Mouse (Mus musculus): ENCODE measurements around the gene Nme7.

Gene Nme7

GRCm38 (mm10) chr1:164389743-164390142 lies 85.8 kb downstream of the Nme7 start:
- DNase-seq, result no peak

DNA sequence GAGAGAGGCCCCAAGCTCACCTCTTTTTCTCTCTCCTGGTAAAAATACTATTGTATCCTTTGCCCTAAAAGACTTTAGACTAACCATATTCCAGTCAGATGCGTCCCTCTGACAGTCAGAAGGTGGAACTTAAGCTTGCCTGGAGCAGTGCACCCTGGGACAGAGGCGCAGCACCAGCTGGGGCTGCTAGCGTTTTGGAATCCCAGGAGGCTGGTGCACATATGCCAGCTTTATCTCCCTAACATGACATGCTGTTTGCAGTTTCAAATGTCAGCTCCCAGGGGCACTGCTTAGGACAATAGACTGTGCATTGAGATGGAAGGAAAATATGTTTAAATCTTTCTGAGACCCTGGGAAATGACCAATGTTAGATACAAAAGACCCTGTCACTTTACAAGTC lies 88.3 kb downstream of the Nme7 start:
- DNase-seq, result no peak

- peak; percentile 32 for DNase-seq
Observed at GRCm38 (mm10) chr1:164395131-164395780, 91.3 kb downstream of the Nme7 start.

- DNase-seq, result no peak
Observed at GRCm38 (mm10) chr1:164397672-164398071, 93.8 kb downstream of the Nme7 start.

GRCm38 (mm10) chr1:164399578-164399977 lies 95.7 kb downstream of the Nme7 start:
- DNase-seq, result no peak

GRCm38 (mm10) chr1:164405385-164405802 lies 101.5 kb downstream of the Nme7 start:
- DNase-seq, result no peak

DNA sequence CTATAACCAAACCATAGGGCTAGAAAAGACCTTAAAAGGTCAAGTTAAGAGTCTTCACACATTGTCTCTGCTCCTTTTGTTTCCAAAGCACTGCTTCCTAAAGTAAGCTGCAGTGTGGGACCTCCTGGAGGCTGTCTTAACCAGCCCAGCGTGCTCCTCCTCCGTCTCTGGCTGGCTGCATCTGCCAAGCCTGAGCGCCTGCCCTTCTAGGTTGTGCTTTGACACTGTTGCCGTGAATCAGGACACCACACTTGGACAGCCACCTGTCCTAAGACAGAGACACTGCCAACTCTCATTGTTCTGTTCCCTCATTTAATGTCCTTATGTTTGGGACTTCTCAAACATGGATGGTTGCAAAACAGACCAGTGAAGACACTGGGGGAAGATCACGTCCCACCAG lies 102.6 kb downstream of the Nme7 start:
- DNase-seq, result no peak

- no peak for DNase-seq
Observed at GRCm38 (mm10) chr1:164408655-164409054, 104.7 kb downstream of the Nme7 start.

DNA sequence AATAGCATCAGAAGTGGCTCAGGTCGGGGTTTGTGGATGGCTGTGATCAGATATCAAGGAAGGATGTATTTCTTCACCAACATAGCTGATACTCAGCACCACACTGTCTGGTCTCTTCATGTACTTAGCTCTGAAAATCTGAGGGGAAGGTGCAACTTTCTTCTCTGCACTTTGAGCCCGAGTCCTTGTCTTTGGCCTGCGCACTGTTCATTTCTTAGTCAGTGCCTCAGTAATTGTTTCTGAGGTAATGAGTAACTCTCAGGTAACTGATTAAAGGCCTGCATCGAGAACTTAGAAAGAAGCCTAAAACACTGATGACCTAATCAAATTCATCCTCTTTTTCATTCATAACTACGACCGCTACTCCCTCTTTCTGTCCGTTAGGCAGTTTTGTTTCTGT lies 107.4 kb downstream of the Nme7 start:
- DNase-seq, result no peak

- no peak for DNase-seq
Observed at GRCm38 (mm10) chr1:164412906-164413305, 109.0 kb downstream of the Nme7 start.

DNA sequence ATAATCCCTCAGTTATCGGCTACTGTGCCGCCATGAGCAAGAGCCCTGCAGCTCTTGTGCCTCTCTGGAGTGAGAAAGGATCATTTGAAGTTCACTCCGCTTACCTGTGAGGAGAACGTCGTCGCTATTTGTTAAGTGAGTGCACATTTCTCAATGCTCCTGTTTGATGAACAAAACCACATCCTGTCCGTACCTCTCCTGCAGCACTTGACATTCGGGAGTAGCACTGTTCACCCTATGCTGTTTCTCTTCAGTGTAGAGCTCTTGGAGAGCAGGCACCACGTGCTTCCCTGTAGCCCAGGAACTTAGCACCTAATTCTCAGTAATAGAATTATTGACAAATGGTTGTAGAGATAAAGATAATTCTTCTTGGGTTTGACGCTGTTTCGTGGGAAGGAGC lies 109.7 kb downstream of the Nme7 start:
- DNase-seq, result no peak

DNA sequence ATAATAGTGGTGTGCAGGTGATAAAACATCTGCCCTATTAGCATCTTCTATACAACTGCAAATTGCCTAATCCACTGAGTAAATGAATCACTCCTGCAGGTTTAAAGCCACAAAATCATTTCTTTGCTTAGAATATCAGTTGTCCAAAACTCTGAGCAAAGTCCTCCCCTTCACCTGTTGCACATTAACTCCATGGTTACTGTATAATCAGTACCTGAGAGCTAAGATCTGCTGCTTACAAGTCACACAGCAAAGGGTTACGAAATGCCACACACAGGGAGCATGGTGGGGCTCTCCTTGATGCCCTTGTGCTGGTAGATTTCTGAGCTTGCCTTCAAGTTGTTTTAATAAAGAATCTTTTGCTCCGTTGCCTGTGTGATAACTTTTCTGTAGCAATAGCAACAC lies 111.4 kb downstream of the Nme7 start:
- DNase-seq, result no peak

DNA sequence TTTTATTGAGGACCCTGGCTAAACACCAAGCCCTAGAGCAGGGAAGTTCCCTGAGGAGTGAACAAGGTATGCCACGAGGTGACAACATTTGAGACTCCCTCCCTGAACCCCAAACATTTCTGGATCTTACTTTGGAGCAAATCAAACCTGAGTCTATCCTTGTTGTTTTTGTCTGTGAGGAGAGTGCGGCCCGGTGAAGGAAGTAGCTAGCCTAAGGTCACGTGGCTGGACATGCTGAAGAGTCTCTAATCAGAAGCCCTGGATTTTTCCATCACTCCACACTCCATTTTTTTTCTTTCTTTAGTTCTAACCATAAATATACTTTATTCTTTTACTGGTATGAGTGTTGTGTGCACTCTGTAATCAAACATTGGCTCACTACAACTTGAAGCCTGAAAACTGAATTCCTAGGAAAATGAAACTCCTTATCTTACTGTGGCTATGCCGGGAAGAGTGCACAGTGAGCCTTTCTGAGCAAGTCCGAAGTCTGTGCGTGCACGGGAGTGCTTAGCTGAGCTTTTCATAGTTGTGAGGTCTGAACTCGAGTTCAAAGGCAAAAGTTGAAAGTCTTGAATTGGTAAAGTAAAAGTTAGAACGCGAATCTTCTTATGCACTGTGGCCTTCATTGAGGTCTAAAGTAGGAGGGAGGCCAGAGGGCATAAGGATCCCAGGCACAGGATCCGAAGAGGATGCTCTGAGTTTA lies 112.9 kb downstream of the Nme7 start:
- no peak for DNase-seq

DNA sequence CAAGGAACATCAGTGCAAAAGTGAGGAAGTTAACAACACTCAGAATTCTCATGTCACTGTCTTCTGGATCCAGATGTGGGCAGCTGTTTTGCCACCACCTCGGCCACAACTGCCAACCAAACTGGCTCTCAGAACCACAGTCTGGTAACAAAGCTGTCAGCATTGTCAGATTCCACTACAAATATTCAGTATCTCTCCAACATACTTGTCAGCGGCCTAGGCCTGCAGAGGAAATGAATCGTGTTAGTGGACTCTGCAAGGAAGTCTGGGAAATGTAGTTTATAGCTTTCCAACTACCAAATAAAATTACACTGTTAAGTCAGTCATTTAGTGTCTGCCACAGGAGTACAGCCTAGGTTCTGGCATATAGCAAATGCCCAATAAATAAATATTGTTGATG lies 113.7 kb downstream of the Nme7 start:
- DNase-seq, result no peak

DNA sequence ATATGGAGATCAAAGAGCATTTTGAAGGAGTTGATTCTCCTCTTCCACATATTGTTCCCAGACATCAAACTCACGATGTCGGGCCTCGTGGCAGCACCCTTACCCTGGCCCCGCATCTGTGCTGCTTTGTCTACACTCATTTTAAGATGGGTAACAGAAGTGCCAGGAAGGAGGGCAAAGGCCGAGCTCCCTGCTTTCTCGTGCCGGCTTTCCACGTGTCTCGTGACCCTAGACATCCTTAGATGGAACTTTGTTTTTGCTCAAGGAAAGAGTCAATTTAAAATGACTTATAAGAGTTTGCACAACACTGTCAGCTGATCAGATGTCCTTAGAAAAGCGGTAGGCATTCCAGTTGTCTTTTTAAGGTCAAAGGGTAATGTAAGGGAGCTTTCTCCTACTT lies 114.4 kb downstream of the Nme7 start:
- no peak for DNase-seq

- DNase-seq, result no peak
Observed at GRCm38 (mm10) chr1:164419401-164419800, 115.5 kb downstream of the Nme7 start.

DNA sequence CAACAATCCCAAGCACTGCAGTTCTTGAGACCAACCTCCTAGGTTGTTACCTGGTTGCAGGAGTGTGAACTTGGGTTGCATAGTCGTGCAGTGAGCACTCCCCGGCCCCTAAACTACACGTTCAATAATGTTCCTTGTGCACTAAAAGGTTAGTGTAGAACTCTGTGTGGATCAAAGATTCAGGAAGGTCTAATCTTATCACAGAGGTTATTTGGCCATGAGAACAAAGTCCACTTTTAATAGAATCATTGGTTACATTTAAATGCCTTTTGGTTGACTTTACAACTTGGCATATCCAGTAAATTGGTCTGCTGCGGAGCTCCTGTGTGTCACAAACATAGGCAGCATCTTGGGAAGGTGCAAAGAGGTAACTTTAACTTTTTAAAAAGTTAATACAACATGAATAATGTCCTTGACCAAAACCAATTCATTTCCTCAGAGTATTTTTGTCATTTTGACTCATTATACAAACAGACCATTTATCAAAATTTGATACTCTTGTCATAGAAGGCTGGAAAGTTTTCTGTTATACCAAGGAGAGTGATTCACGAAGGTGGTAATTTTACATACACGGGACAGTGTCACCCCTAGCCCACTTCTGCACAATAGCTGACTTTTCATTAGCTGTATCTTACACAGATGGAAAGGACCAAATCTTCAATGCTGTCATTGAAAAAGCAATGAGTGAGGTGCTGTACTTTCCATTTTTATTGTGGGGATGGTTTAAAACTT lies 116.9 kb downstream of the Nme7 start:
- no peak for DNase-seq

DNA sequence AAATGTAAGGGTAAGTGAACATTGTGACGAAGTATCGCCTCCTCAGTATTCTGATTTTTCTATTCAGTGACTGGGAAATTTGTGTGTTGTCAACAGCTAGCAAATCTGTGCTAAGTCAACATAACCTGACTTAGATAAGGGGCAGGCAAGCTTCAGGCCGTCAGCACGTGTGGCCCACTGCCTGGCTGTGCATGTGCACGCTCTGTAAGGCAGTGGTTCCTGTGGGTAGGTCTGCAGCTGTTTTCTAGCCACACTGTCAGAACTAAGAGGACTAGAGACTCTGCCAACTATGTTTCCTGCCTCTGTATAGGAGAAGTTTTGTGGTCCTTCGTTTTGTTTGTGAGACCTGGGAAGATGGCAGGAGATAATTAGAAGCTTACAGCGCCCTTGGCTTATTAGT lies 122.3 kb downstream of the Nme7 start:
- DNase-seq, result no peak

- DNase-seq, result no peak
Observed at GRCm38 (mm10) chr1:164427777-164428176, 123.9 kb downstream of the Nme7 start.

DNA sequence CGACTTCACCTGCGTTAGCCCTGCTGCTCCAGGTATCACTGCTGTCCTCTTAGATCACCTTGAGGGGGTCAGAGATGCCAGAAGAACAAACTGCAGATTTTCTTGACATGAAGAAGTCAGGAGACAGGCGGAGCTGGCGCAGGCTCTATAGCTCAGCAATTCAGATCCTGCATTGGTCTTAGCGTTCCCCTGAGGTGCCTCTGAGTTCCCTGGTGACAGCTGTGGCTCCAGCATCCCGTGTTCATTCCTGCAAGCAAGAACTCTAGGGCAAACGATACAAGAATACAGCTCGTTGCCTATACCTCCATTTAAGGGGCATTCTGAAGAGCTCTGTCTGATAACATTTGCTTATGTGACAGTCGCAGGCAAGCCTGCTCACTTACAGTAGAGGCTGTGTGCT lies 124.7 kb downstream of the Nme7 start:
- DNase-seq, result no peak

- DNase-seq, result no peak
Observed at GRCm38 (mm10) chr1:164432649-164433048, 128.7 kb downstream of the Nme7 start.

- no peak for DNase-seq
Observed at GRCm38 (mm10) chr1:164434049-164434448, 130.1 kb downstream of the Nme7 start.

GRCm38 (mm10) chr1:164436749-164437148 lies 132.8 kb downstream of the Nme7 start:
- DNase-seq, result no peak

- DNase-seq, result no peak
Observed at GRCm38 (mm10) chr1:164440230-164440629, 136.3 kb downstream of the Nme7 start.
